Mouse (Mus musculus): ENCODE measurements around the gene Lgals3bp.
A peak's percentile ranks its signal among the peaks of the same experiment; 100 is the strongest.

GRCm38 (mm10) chr11:118375006-118375405, 26.9 kb downstream of the Lgals3bp start:
- peak; percentile 32 for TF ChIP-seq CTCF (IDR thresholded peaks at IDR 0.05)
- TF ChIP-seq EP300 (IDR thresholded peaks at IDR 0.05) = no peak

All from lung, postnatal 0 days (tissue).